Comparison of ENCODE assay signal across 15 mouse cellular contexts in the genomic region with DNA sequence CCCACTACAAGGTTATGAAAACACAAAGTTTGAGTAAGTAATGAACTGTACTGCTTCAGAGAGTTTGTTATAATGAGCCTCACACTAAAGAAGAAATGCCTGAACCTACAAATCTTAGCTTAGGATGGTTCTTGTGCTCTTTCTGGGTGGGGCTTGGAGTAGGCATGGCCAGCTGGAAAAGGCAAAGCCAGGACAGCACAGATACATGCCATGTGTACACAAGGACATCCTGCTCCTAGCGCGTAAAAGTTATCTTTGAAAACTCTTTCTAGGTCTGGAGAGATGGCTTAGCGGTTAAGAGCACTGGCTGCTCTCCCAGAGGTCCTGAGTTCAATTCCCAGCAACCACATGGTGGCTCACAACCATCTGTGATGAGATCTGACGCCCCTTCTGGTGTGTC. TPM values are rescaled to one million over a fixed set of nuclear protein-coding genes. Genes with fewer than 3 reads are reported as not detected.
DNase-seq lines count a peak whose midpoint lies in the region; ATAC-seq and TF ChIP-seq lines count a peak whose summit lies in the region.
"Had no signal": no experiment of that assay in that cellular context is flagged by ENCODE, and none has a peak within 500 bp of the region (broad histone marks: within the 10 kb centered on the region; RNA-seq: fewer than 3 reads in every experiment).

No protein-coding gene starts in this region.

- no peak overlapping the region for H3K4me3 ChIP-seq in heart, embryonic 11.5 days (ENCODE audit: low read depth, low read length)
- no peak overlapping the region for H3K4me3 ChIP-seq in kidney, embryonic 15.5 days (replicated peaks)
- no peak overlapping the region for H3K4me3 ChIP-seq in stomach, embryonic 15.5 days (replicated peaks)
- H3K4me3 ChIP-seq in stomach, postnatal 0 days (ENCODE audit: low read depth, low read length) = no peak overlapping the region
- no peak overlapping the region for H3K4me3 ChIP-seq in stomach, embryonic 16.5 days (replicated peaks; ENCODE audit: low read length)
- H3K4me3 ChIP-seq: embryonic facial prominence, embryonic 15.5 days; forebrain, embryonic 12.5 days had no signal

- no peak for DNase-seq in heart, postnatal 25 days (ENCODE audit: low spot score)
- DNase-seq in kidney, adult 11 months = no peak
- no peak for DNase-seq in stomach, postnatal 0 days (ENCODE audit: low spot score)
- no peak for DNase-seq in ovary, postnatal 36 days (ENCODE audit: low spot score)
- DNase-seq: cerebellum, adult 18-20 months; right cerebral cortex, postnatal 25 days had no signal

- 61% methylated on average over 4 of the region's 4 CpGs for WGBS in heart, embryonic 11.5 days (ENCODE audit: insufficient replicate concordance)
- 37% methylated on average over 4 of the region's 4 CpGs for WGBS in kidney, embryonic 15.5 days
- 84% methylated on average over 4 of the region's 4 CpGs for WGBS in stomach, embryonic 15.5 days
- WGBS in stomach, postnatal 0 days = 93% methylated on average over 4 of the region's 4 CpGs
- 76% methylated on average over 4 of the region's 4 CpGs for WGBS in stomach, embryonic 16.5 days

- no peaks in the 10 kb centered on the region for H3K27me3 ChIP-seq in heart, embryonic 11.5 days (ENCODE audit: control insufficient read depth, insufficient read depth, low read length)
- no peaks in the 10 kb centered on the region for H3K27me3 ChIP-seq in kidney, embryonic 15.5 days
- no peaks in the 10 kb centered on the region for H3K27me3 ChIP-seq in stomach, embryonic 15.5 days (replicated peaks)
- H3K27me3 ChIP-seq in stomach, postnatal 0 days (ENCODE audit: control insufficient read depth, insufficient read depth, low read length) = no peaks in the 10 kb centered on the region
- H3K27me3 ChIP-seq in stomach, embryonic 16.5 days (ENCODE audit: control insufficient read depth, insufficient read depth, low read length) = no peaks in the 10 kb centered on the region
- H3K27me3 ChIP-seq: embryonic facial prominence, embryonic 15.5 days; forebrain, embryonic 12.5 days had no signal

- no peaks in the 10 kb centered on the region for H3K9me3 ChIP-seq in heart, embryonic 11.5 days (replicated peaks; ENCODE audit: control insufficient read depth, low read length)
- no peaks in the 10 kb centered on the region for H3K9me3 ChIP-seq in kidney, embryonic 15.5 days (replicated peaks)
- no peaks in the 10 kb centered on the region for H3K9me3 ChIP-seq in stomach, embryonic 15.5 days
- H3K9me3 ChIP-seq in stomach, postnatal 0 days (ENCODE audit: control insufficient read depth, low read length) = no peaks in the 10 kb centered on the region
- H3K9me3 ChIP-seq in stomach, embryonic 16.5 days (replicated peaks; ENCODE audit: control insufficient read depth, low read length) = no peaks in the 10 kb centered on the region
- H3K9me3 ChIP-seq: embryonic facial prominence, embryonic 15.5 days; forebrain, embryonic 12.5 days had no signal

- peak overlapping the region; percentile 73 for H3K27ac ChIP-seq in heart, embryonic 11.5 days (ENCODE audit: low read depth, low read length)
- peak overlapping the region; percentile 63 for H3K27ac ChIP-seq in kidney, embryonic 15.5 days
- peak overlapping the region; percentile 36; the same call in 1 of the 2 replicates for H3K27ac ChIP-seq in stomach, embryonic 15.5 days
- H3K27ac ChIP-seq in stomach, postnatal 0 days (replicated peaks) = no peak overlapping the region; the same call in 1 of the 2 replicates
- H3K27ac ChIP-seq in stomach, embryonic 16.5 days (ENCODE audit: low read length) = peak overlapping the region; percentile 50; the same call in 1 of the 2 replicates
- H3K27ac ChIP-seq: embryonic facial prominence, embryonic 15.5 days; forebrain, embryonic 12.5 days had no signal

- H3K36me3 ChIP-seq in heart, embryonic 11.5 days (ENCODE audit: control insufficient read depth, insufficient read depth, low read length) = no peaks in the 10 kb centered on the region
- no peaks in the 10 kb centered on the region for H3K36me3 ChIP-seq in kidney, embryonic 15.5 days
- no peaks in the 10 kb centered on the region for H3K36me3 ChIP-seq in stomach, embryonic 15.5 days
- H3K36me3 ChIP-seq in stomach, postnatal 0 days (ENCODE audit: control insufficient read depth, insufficient read depth, low read length) = no peaks in the 10 kb centered on the region
- H3K36me3 ChIP-seq in stomach, embryonic 16.5 days (ENCODE audit: control insufficient read depth, insufficient read depth, low read length) = no peaks in the 10 kb centered on the region
- H3K36me3 ChIP-seq: embryonic facial prominence, embryonic 15.5 days; forebrain, embryonic 12.5 days had no signal

- no peak for ATAC-seq in heart, embryonic 11.5 days (replicated peaks; ENCODE audit: insufficient number of reproducible peaks, low FRiP score, low TSS enrichment)
- no peak for ATAC-seq in kidney, embryonic 15.5 days (replicated peaks; ENCODE audit: low FRiP score)
- ATAC-seq in stomach, embryonic 15.5 days (ENCODE audit: insufficient read depth, low FRiP score, low read depth) = no peak
- no peak for ATAC-seq in stomach, postnatal 0 days (ENCODE audit: low FRiP score, low TSS enrichment)
- no peak for ATAC-seq in stomach, embryonic 16.5 days (ENCODE audit: insufficient read depth, low FRiP score)
- ATAC-seq: inflammation-experienced regulatory T-cells, adult 6 months had no signal

- intact Hi-C loops in heart, postnatal 25 days (cut with DNase I) = no loop called here

- no peak for TF ChIP-seq CTCF in stomach, postnatal 0 days (IDR thresholded peaks at IDR 0.05; ENCODE audit: low read depth)

- peak overlapping the region; percentile 19; the same call in 1 of the 2 replicates for H3K4me2 ChIP-seq in heart, embryonic 11.5 days
- 0 out of 2 replicates have a peak overlapping the region, but pooled peaks have one; percentile 12 for H3K4me2 ChIP-seq in kidney, embryonic 15.5 days
- H3K4me2 ChIP-seq in stomach, embryonic 15.5 days = no peak overlapping the region
- no peak overlapping the region for H3K4me2 ChIP-seq in stomach, postnatal 0 days (replicated peaks; ENCODE audit: low read depth)
- H3K4me2 ChIP-seq in stomach, embryonic 16.5 days (ENCODE audit: low read depth, low read length) = no peak overlapping the region
- H3K4me2 ChIP-seq: embryonic facial prominence, embryonic 15.5 days; forebrain, embryonic 12.5 days; midbrain, embryonic 11.5 days had no signal

- TF ChIP-seq EP300 in stomach, postnatal 0 days (optimal IDR thresholded peaks at IDR 0.05) = no peak

- no peak overlapping the region for H3K9ac ChIP-seq in heart, embryonic 11.5 days (ENCODE audit: low read depth, low read length)
- H3K9ac ChIP-seq in kidney, embryonic 15.5 days = no peak overlapping the region
- H3K9ac ChIP-seq in stomach, embryonic 15.5 days = no peak overlapping the region
- no peak overlapping the region for H3K9ac ChIP-seq in stomach, postnatal 0 days (ENCODE audit: low read length)
- no peak overlapping the region for H3K9ac ChIP-seq in stomach, embryonic 16.5 days (ENCODE audit: low read length)
- H3K9ac ChIP-seq: embryonic facial prominence, embryonic 15.5 days; forebrain, embryonic 12.5 days had no signal

- peaks cover 3% of the 10 kb centered on the region for H3K4me1 ChIP-seq in heart, embryonic 11.5 days (ENCODE audit: control insufficient read depth, insufficient read depth, low read length)
- peaks cover 20% of the 10 kb centered on the region for H3K4me1 ChIP-seq in kidney, embryonic 15.5 days
- no peaks in the 10 kb centered on the region for H3K4me1 ChIP-seq in stomach, embryonic 15.5 days
- no peaks in the 10 kb centered on the region for H3K4me1 ChIP-seq in stomach, postnatal 0 days (replicated peaks; ENCODE audit: control insufficient read depth, insufficient read depth)
- peaks cover 3% of the 10 kb centered on the region; the same call in 1 of the 2 replicates for H3K4me1 ChIP-seq in stomach, embryonic 16.5 days (ENCODE audit: control insufficient read depth, insufficient read depth, low read length)
- H3K4me1 ChIP-seq: embryonic facial prominence, embryonic 15.5 days had no signal

RNA-seq across cellular contexts. Expression of gene Yes1, which starts 2.5 kb away (rescaled TPM):
- 26.2 and 27.4 TPM in 2 replicates for polyA plus RNA-seq in heart, embryonic 11.5 days (2014; fragmentation: Nextera tagmentation; extraction: Ambion mirVana)
- 10 to 100 TPM; 21.0 to 22.6 TPM for total RNA-seq in heart, postnatal 25 days (2021)
- polyA plus RNA-seq in kidney, embryonic 15.5 days (2015; fragmentation: Nextera tagmentation; extraction: Ambion mirVana) = 37.8 and 39.1 TPM in 2 replicates
- 33.6 and 34.0 TPM in 2 replicates for polyA plus RNA-seq in stomach, embryonic 15.5 days (2015; fragmentation: Nextera tagmentation; extraction: Ambion mirVana)
- 14.2 and 15.0 TPM in 2 replicates for polyA plus RNA-seq in stomach, postnatal 0 days (2015; fragmentation: Nextera tagmentation; extraction: Ambion mirVana)
- polyA plus RNA-seq in stomach, embryonic 16.5 days (2015; fragmentation: Nextera tagmentation; extraction: Ambion mirVana) = 30.1 and 30.5 TPM in 2 replicates
- total RNA-seq: MEL had no signal

Comparison
In these comparisons a context has a peak if more than half of its experiments do, and no peak if none do; other contexts are left out.
1. H3K4me2 ChIP-seq: peak in heart, embryonic 11.5 days (single experiment) and kidney, embryonic 15.5 days (single experiment); none in stomach, embryonic 15.5 days (single experiment), stomach, postnatal 0 days (single experiment) and stomach, embryonic 16.5 days (single experiment).